Mouse (Mus musculus): ENCODE measurements around the gene Spdye4c. TPM values are rescaled to one million over a fixed set of nuclear protein-coding genes. Genes with fewer than 3 reads are reported as not detected.

Gene Spdye4c
- polyA plus RNA-seq (2014; fragmentation: Illumina TruSeq; extraction: RNeasy Lipid Tissue Mini Kit (QIAGEN cat#74804); ENCODE audit: low read depth, low replicate concordance): not detected

DNA sequence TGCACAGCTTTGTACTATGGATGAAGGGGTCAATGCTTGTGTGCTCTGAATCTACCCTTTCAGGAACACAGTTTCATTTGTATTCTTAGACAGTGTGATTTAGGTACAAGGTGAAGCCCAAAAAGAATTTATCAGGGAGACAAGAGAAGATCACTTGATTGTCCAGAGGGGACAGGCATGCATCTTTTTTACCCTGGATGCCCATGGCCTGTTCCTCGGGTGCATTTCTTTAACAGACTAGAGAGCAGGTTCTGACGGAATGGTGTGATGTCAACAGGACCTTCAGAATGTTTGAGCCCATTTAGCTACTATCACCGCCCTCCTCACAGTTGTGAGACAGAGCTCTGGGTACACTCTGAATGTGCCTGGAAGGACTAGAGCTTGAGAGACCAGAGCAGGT, at the start of gene Spdye4c:
Spdye4c (plus strand) TSS at position 301 of the 400 bp plus-strand sequence.

Other genes starting within 250 kb of the Spdye4c start
- 84.3 TPM for gene Anapc1, start 96.2 kb downstream of the Spdye4c start, polyA plus RNA-seq (2014; fragmentation: Illumina TruSeq; extraction: RNeasy Lipid Tissue Mini Kit (QIAGEN cat#74804); ENCODE audit: low read depth, low replicate concordance)
- 19.7 TPM for gene Mertk, start 107.7 kb downstream of the Spdye4c start, polyA plus RNA-seq (2014; fragmentation: Illumina TruSeq; extraction: RNeasy Lipid Tissue Mini Kit (QIAGEN cat#74804); ENCODE audit: low read depth, low replicate concordance)
- 82.9 TPM for gene Tmem87b, start 226.9 kb downstream of the Spdye4c start, polyA plus RNA-seq (2014; fragmentation: Illumina TruSeq; extraction: RNeasy Lipid Tissue Mini Kit (QIAGEN cat#74804); ENCODE audit: low read depth, low replicate concordance)